Mouse (Mus musculus) ES-Bruce4 (cell line): ENCODE results near the gene Ppib. TPM values are rescaled to one million over a fixed set of nuclear protein-coding genes. Genes with fewer than 3 reads are reported as not detected.

Experiments used
- H3K27ac ChIP-seq: 2 replicates; pipeline ENCODE4 v1.5.1; 2012; ENCODE audit warnings: low read length, inconsistent platforms; ENCODE audit not compliant: insufficient read depth
- H3K27me3 ChIP-seq: 2 replicates; pipeline ENCODE4 v1.6.1; 2012; ENCODE audit warnings: mild to moderate bottlenecking, low read length, inconsistent platforms; ENCODE audit not compliant: control insufficient read depth, poor library complexity, insufficient read depth, severe bottlenecking
- H3K36me3 ChIP-seq: 2 replicates; pipeline ENCODE4 v1.6.1; 2012; ENCODE audit warnings: inconsistent platforms, mild to moderate bottlenecking, low read length, moderate library complexity; ENCODE audit not compliant: control insufficient read depth, poor library complexity, insufficient read depth, severe bottlenecking
- H3K4me1 ChIP-seq: one replicate; pipeline ENCODE4 v1.8.1; 2011; ENCODE audit warnings: low read length; ENCODE audit not compliant: control insufficient read depth, insufficient read depth
- H3K4me3 ChIP-seq: 2 replicates; pipeline ENCODE4 v1.5.1; 2011; ENCODE audit warnings: low read depth, mild to moderate bottlenecking, low read length
- H3K9ac ChIP-seq: 2 replicates; pipeline ENCODE4 v1.6.1; 2012; ENCODE audit warnings: low read depth, mild to moderate bottlenecking, inconsistent platforms; ENCODE audit not compliant: poor library complexity, severe bottlenecking
- H3K9me3 ChIP-seq: replicated peaks from 2 replicates; pipeline ENCODE4 v1.6.1; 2012; ENCODE audit warnings: mild to moderate bottlenecking, low read length, inconsistent platforms; ENCODE audit not compliant: control insufficient read depth, poor library complexity, insufficient read depth, severe bottlenecking
- CTCF ChIP-seq: IDR thresholded peaks from one replicate; pipeline ENCODE4 v1.8.1; 2011; ENCODE audit warnings: low read depth, low read length
- EP300 ChIP-seq: IDR thresholded peaks from 2 replicates; pipeline ENCODE4 v1.6.1; 2011; ENCODE audit warnings: low read depth, low read length; ENCODE audit not compliant: insufficient read depth
- POLR2A ChIP-seq: IDR thresholded peaks from one replicate; pipeline ENCODE4 v1.8.1; 2011; ENCODE audit warnings: low read length; ENCODE audit not compliant: insufficient read depth
- polyA plus RNA-seq: library from polyadenylated mRNA; stranded (reverse); fragments of >200 nt; gene quantifications from 2 replicates; pipeline ENCODE4 v1.2.4, GENCODE M21; 2011; ENCODE audit warnings: low read depth; ENCODE audit not compliant: missing spikeins, insufficient read depth, insufficient read length

Gene Ppib
- polyA plus RNA-seq, 1 experiment = 287 TPM

DNA sequence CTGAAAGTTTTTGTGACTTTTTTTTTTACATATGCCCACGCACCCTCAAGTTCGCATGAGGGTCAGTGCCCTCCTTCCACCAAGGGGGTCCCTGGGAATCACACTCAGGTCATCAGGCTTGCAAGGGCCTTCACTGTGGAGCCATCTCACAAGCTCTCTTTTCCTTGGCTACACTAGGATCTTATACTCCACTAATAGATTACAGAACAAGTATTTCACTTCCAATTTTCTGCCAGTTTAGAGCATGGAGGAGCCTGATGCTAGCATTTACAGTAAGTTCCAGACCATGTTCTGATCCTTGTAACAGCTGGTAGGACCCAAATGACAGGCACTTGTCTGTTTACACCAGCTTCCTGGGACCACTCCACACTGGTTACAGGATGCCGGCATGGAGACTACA, 18.1 kb downstream of the Ppib start:
- Histone ChIP-seq H3K9ac (no peak overlapping the region), H3K36me3 (no peaks in the 10 kb centered on the region), H3K27ac (no peak overlapping the region), H3K9me3 (no peaks in the 10 kb centered on the region; the same call in 1 of the 2 replicates), H3K4me1 (no peaks in the 10 kb centered on the region), H3K27me3 (no peaks in the 10 kb centered on the region), H3K4me3 (no peak overlapping the region)
- TF ChIP-seq POLR2A (no peak), CTCF (no peak), EP300 (no peak)

DNA sequence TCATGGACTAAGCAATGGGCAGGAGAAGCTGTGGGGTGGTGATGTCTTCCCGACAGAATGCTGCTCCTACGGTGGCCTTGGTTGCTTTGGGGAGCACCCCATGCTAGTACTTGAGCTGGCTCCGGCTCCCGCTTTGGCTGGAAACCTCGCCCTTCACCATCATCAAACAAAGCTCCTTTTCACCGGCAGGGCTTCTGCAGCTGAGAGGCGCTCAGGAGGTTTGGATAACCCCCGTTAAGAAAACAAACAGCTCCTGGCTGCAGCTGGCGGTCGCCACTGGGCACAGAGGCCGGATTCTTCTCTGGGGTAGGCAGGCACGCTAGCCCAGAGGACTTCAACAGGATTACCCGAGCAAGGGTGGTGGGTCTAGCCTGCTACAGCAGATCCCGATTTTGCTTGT, 18.5 kb downstream of the Ppib start:
- Histone ChIP-seq H3K4me1 (no peaks in the 10 kb centered on the region), H3K4me3 (no peak overlapping the region), H3K9me3 (no peaks in the 10 kb centered on the region; the same call in 1 of the 2 replicates), H3K36me3 (no peaks in the 10 kb centered on the region), H3K9ac (no peak overlapping the region), H3K27me3 (no peaks in the 10 kb centered on the region), H3K27ac (no peak overlapping the region)
- TF ChIP-seq EP300 (no peak), POLR2A (no peak), CTCF (no peak)

DNA sequence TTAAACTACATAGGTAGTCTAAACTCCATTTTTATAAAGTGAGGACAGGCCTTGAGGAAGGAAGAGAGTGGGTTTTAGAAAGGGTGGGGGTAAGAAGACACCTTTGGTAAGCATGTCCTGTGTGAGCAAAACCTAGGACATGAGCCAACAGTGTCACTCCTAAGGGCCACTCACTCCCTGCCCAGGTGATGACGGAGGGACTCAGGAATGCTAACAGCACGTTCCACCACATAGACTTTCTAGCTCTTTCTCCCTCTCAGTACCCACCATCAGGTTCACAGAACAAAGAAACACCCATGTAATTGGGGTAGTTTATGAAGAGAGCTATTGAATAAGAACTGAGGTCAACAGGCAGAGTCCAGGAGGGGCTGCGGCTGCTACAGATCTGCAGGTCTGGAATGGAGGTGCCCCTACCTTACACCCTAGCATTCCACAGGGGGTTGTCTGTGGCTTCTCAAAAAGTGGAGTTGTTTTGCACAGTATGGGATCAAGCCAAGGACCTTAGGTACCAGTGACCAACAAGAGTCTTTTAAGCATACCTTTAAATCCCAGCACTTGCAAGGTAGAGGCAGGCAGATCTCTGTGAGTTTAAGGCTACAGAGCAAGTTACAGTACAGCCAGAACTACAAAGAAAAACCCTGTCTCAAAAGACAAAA, 20.9 kb downstream of the Ppib start:
- Histone ChIP-seq H3K36me3 (no peaks in the 10 kb centered on the region), H3K4me3 (no peak overlapping the region), H3K27ac (no peak overlapping the region), H3K9ac (no peak overlapping the region), H3K27me3 (no peaks in the 10 kb centered on the region), H3K4me1 (no peaks in the 10 kb centered on the region), H3K9me3 (no peaks in the 10 kb centered on the region)
- TF ChIP-seq EP300 (no peak), POLR2A (no peak), CTCF (no peak)

DNA sequence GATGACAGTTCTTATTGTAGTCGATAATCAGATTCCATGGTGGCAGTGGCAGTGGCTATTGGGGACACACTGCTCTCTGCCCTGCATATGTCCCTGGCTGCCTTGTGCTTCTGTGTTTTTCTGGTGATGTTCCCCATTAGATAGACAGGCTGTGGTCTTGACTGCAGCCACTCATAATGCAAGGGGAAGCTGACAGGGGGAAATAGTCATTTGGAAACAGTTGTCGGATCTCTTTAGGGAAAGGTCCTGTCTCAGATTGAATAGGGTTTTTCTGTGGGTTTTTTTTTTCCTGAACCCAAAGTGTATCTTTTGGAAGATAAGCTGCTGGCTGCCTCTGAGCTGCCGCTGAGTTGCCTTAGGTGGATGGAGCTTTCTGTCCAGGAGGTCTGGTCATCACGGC, 22.0 kb downstream of the Ppib start:
- no peaks in the 10 kb centered on the region for H3K4me1 ChIP-seq
- no peak overlapping the region for H3K4me3 ChIP-seq
- H3K36me3 ChIP-seq = no peaks in the 10 kb centered on the region
- TF ChIP-seq EP300 (no peak), CTCF (no peak), POLR2A (no peak)
- no peaks in the 10 kb centered on the region for H3K27me3 ChIP-seq
- no peak overlapping the region for H3K27ac ChIP-seq
- no peak overlapping the region for H3K9ac ChIP-seq
- no peaks in the 10 kb centered on the region for H3K9me3 ChIP-seq

DNA sequence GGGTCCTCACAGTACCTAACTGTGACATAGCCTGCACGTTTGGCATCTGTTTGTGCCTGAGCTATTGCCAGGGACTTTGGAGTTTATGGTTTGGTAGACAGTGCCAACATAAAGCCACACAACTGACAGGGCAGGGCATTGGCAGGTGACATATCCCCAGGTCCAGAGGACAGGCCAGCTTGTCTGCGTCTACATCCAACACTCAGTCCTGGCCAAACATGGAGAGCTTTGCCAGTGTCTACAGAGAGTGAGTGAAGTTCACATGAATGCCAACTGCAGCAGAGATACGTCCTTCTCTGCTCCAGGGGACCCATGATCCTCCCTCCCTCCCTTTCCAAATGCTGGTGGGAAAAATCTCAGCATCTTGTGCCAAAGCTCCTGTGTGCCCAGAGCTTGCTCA, 24.1 kb downstream of the Ppib start:
- Histone ChIP-seq H3K9ac (no peak overlapping the region), H3K9me3 (no peaks in the 10 kb centered on the region), H3K27me3 (no peaks in the 10 kb centered on the region), H3K36me3 (no peaks in the 10 kb centered on the region), H3K4me3 (no peak overlapping the region), H3K27ac (no peak overlapping the region), H3K4me1 (no peaks in the 10 kb centered on the region)
- TF ChIP-seq POLR2A (no peak), EP300 (no peak), CTCF (no peak)

DNA sequence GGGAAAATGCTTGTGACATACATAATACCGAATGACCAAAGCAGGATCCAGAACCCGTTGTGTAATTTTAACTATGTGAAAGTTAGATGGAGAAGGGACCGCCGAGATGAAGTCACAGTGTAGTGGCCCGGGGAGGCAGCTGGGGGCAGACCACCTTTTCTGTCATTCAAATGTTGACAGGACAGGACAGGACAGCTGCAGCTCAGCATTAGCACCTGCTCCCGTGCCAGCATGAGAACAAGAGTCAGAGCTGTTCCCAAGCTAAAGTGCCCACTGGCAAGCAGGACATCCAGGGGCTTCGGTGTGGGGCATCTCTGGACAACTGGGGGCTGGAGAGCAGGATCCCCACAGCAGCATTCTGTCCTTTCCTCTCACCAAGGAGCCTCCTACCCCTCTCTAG, 27.0 kb downstream of the Ppib start:
- no peaks in the 10 kb centered on the region for H3K27me3 ChIP-seq
- TF ChIP-seq EP300 (no peak), CTCF (no peak), POLR2A (no peak)
- H3K9ac ChIP-seq = no peak overlapping the region
- no peak overlapping the region for H3K4me3 ChIP-seq
- no peaks in the 10 kb centered on the region for H3K4me1 ChIP-seq
- no peak overlapping the region for H3K27ac ChIP-seq
- no peaks in the 10 kb centered on the region for H3K36me3 ChIP-seq
- no peaks in the 10 kb centered on the region for H3K9me3 ChIP-seq
